Mouse (Mus musculus): ENCODE measurements around the gene Ube2ql1.

Gene Ube2ql1

DNA sequence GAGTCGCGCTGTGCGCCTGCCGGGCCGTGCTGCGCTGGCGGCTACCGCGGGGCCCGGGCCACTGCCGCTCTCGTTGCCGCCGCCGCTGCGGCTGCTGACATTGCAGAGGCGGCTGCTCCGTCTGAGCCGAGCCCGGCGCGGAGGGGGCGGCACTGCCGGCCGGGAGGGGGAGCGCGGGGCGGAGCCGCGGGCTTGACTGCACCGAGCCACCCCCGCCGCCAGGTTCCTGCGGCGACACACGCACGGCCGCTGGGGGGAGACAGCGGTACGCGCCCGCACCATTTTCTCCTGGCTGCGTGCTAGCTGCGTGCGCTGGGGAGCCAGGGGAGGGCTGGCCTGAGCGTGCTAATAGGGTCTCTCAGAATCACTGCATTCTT, at the start of gene Ube2ql1:
Gene Ube2ql1 (minus strand): TSS at position 131 of the 377 bp plus-strand sequence.
- DNase-seq (ENCODE audit: low read depth), result no peak

DNA sequence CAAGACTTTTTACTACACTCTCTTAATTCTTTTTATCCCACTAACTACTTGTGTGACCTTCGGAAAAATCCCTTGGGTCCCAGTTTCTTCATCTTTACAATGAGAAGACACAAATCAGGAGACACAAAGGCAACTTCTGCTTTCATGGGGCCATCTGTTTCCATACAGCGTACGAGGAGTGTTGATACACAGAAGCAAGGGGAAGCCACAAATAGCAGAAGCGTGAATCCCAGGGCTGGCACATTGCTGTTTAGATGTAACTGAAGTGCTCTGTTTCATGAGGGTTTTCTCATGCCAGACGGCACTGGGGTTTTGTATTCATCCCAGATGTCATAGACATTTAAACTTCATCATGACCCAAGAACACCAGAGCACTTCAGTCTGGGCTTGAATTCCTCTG, 49.0 kb upstream of the Ube2ql1 start:
- no peak for DNase-seq (ENCODE audit: low read depth)

DNA sequence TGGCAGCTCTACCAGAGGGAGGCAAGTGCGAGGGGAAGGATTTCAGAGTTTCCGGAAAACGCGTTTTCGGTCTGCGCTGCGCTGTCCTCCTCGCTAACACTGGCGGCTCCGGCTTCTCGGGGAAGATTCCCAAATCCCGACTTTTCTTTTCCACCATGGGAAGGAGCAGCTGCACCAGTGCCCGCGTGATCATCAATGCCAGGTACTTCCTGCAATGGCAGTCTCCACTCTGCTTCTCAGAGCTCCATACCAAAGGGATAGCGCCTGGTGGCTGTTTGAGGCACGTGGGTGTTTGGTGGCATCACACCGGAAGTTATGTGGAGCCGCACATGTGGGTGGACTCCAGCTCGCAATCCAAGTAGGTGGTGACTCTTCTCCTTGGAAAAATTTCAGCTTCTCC, 38.5 kb upstream of the Ube2ql1 start:
- DNase-seq (ENCODE audit: low read depth), result no peak

- no peak for DNase-seq (ENCODE audit: low read depth)
Observed at GRCm38 (mm10) chr13:69772358-69772757, 32.7 kb upstream of the Ube2ql1 start.

DNA sequence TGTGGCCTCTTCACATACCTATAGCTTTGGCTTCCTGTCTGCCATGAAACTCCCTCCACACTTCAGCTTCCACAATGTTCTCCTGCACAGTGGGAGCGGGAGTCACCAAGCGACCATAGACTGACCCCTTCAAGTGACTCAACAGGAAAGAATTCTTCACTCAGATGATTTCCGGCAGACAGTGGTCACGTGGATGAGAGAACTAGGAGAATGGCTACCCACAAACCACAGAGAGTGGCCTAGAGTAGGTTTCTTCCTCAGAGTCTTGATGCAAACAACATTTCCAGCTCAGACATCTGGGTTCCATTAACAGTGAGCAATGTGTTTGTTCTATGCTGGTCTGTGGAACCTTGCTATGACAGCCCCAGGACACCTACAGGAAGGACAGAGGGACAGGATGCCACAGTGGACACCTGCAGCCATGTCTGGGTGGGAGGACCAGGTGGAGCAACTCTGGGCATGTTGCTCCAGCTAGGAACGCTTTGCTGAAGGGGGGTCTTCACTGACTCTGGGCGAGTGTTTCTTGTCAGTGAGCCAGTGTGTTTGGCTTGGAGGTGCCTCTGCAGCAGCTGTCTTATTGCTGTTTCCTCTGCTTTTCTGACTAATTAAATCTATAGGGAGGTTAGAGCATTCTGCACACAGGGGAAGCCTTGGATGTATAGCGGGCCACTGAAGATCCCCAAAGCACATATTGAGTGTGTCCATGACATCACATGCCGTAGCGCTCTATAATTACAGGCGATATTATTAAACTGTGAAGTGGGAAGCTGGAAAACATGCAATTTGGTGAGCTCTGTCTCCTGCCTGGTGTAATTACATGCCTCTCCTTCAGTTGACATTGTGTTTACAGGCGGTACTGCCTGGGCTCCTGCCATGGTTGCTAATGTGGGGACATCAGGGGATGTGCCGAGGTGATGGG, 31.1 kb upstream of the Ube2ql1 start:
- DNase-seq (ENCODE audit: low read depth), result peak; percentile 11

GRCm38 (mm10) chr13:69768152-69768551, 28.5 kb upstream of the Ube2ql1 start:
- no peak for DNase-seq (ENCODE audit: low read depth)

DNA sequence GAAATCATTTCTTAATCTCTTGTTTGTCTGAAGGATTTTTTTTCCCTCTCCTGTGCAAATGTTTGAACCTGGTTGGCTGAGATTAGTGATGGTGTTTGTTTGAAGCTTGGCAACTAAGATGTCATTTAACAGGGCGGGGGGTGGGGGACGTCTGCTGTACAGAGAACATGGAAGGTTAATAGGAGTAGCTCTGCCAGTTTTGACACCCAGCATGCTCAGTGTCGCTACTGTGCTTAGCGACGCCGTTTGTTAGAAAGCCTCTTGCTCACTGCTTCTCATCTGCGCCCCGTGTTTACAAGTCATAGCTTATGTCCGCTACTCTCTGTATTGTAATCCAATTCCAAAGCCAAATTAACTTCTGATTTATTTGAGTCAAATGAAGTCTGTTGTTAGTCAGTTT, 25.0 kb upstream of the Ube2ql1 start:
- DNase-seq (ENCODE audit: low read depth), result no peak

DNA sequence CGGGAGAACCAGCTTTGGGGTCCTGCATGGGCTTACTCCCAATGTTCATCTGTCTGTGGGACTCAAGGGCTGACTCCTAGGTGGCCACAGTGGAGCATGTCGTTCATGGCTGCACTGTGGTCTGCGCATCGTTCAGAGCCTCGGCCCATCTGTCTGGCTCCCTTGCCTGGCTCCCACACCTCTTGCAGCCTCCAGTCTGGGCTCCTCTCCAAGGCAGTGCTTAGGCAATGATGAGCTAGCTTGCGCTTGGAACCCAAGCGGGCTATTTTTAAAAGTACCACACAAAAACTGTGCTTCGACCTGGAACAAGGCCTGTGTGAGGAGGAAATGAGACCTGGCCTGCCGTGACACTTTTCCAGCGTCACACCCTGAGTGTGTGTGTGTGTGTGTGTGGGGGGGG, 21.7 kb upstream of the Ube2ql1 start:
- DNase-seq (ENCODE audit: low read depth), result no peak

DNA sequence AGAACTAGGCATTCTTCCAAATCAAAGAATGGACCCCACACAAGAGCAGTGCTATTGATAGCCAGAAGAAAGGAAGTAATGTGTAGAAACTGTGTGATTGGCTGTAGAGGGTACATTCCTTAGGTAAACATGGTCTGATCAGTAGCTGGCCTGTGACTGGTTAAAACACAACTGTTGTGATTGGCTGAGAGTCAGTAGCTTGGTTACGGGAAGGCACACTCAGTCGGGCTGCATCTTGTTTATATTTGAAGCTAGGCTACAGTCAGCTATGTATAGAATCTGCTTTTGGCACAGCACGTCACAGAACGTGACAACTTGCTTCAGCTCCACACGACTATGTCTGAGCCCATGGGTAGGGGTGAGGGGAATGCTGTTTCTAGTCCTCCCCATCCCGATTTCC, 19.3 kb upstream of the Ube2ql1 start:
- no peak for DNase-seq (ENCODE audit: low read depth)

GRCm38 (mm10) chr13:69752875-69753274, 13.2 kb upstream of the Ube2ql1 start:
- DNase-seq (ENCODE audit: low read depth), result no peak

DNA sequence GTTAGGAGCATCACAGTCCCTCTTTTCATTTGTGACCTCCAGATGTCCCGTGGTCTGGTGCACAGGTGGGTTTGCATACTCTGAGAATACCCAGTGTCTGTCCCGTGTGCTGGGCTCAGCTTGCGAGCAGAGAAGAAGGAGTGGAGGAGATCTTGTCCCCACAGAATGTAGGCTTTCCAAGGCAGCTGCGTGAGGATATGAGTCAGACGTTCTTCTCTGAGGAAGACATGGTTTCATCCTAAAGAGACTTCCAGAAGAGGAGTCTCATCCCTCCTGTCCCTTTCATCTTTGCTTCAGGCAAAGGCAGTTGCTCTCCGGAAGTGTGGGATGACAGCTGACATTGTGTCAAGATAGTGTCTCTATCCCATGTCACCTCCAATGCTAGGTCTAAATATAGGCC, 11.8 kb upstream of the Ube2ql1 start:
- no peak for DNase-seq (ENCODE audit: low read depth)

- DNase-seq (ENCODE audit: low read depth), result no peak
Observed at GRCm38 (mm10) chr13:69748756-69749155, 9.1 kb upstream of the Ube2ql1 start.

DNA sequence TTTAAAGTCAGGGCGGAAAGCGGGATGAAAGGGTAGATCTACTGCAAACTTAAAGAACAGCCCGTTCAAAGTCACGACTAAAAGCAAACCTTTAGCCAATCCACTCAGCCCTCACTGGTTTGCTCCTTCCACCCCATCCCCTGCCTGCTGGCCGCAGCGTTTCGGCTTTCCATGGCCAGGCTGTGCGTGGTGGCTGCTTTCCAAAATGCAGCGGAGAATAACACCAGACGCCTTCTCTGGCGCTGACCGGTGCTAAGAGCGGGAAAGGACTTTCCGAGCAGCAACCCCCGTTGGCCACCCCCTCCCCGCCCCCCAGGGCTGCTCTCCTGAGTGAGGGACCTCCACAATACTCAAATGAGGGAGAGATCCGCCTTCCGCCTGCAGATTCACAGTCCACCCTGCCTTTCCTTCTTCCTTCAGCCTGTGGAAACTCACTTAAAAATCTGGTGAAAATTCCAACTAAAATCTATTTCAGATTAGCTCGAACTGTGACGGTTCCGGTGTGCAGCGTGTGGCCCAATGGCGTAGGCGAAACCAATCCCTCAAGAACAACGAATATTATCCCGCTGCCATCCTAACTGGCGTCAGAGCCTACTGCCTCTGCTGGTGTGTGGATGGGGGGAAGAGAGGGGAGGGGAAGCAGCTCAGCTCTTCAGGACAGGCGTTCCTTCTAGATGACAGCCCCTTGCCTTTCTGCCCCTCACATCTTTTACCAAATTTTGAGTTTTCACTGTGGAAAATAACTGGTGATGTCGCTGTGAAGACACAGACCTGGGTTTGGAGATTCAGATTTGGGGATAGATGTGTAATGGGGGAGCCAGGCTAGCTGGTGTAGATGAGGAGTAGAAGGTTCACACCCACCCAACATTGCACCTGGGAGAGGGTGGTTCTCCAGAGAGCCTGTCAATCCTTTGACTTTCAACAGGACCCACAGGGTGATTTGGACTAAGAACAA, 919 bp upstream of the Ube2ql1 start:
- no peak for DNase-seq (ENCODE audit: low read depth)

DNA sequence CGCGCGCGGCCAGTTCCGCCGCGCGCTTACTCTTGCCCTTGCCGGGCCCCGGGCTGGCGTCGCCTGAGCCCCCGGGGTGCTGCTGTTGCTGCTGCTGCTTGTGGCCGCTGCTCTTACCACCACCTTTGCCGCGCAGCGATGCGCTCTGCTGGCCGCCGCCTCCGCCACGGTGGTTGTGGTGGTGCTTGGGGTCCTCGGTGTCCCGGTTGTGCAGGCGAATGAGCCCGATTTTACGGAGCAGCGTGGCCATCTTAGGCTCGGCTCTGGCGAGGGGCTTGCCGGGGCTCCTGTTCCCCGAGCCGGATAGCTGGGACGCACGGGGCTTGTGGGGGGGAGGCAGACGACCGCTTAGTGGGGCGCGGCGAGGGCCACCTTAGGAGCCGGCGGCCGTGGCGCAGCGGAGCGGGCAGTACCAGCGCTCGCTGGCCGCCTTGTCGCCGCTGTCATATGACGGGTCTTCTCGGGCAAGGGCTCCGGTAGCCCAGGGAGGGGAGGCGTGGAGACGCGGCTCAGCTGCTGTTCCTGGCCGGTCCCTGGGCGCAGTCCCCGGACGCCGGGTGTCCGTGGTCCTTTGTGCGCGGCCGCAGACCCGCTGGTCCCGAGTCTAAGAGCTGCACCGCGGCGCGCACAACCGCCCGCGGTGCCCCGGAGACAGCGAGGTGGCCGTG, 464 bp downstream of the Ube2ql1 start:
- DNase-seq (ENCODE audit: low read depth), result no peak

GRCm38 (mm10) chr13:69738461-69738971, 1.2 kb downstream of the Ube2ql1 start:
- DNase-seq (ENCODE audit: low read depth), result no peak

- DNase-seq (ENCODE audit: low read depth), result no peak
Observed at GRCm38 (mm10) chr13:69737444-69738185, 2.1 kb downstream of the Ube2ql1 start.

DNA sequence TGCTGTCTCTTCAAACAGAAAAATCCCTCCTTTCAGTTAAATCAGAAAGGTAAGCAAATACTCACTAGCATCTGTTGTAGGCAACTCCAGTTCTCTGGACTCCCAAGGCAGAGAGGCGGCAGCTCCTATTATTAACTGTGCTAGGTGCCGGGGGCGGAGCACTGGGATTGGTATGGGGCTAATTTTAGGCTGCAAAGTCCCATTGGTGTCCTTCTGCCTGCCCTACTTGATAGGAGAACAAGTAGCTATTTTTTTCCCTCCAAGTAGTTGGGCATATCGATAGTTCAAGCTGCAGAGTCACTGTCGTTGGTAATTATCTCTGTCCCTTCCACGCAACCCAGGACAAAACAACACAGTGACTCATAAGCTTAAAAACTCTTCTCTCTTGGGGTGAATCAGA, 7.1 kb downstream of the Ube2ql1 start:
- no peak for DNase-seq (ENCODE audit: low read depth)

DNA sequence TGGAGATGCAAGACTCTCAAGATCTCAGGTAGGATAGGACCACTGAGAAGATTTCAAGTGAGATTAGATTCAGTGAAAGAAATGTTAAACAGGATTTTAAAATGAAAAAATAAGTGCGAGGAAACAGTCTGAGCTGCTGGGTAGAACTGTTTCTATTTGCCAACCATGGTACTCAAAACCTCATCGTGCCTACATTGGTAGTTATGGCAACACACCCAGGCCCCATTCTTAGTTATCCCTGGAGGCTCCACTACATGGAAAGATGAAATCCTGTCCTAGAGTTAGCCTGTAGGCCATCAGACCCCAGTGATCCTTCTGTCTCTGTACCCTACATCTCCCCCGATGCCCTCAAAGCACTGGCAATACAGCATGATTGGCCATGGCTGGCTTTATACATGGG, 14.3 kb downstream of the Ube2ql1 start:
- DNase-seq (ENCODE audit: low read depth), result no peak

DNA sequence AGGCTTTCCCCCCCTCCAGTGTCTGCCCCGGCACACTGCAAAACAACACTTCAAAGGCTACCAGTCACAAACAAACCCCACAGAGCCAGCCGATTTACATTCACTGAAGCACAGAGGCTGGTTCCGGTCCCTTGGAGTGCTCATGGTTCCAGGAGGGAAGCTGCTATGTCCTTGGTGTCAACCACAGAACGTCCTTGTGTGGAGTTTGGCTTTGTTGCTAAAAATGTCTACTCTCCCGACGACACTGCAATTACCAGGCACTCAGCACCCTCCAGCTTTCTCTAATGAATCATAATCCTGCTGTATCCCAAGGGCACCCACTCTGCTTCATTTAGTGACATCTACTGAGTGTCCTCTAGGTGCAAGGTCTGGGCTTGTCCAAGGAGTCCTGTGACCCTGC, 18.5 kb downstream of the Ube2ql1 start:
- DNase-seq (ENCODE audit: low read depth), result no peak

GRCm38 (mm10) chr13:69717860-69718598, 21.7 kb downstream of the Ube2ql1 start:
- DNase-seq (ENCODE audit: low read depth), result no peak

GRCm38 (mm10) chr13:69708236-69708635, 31.5 kb downstream of the Ube2ql1 start:
- DNase-seq (ENCODE audit: low read depth), result no peak

All from fibroblast of lung, adult 2 months (primary cell).